Comparison of ENCODE assay signal across 19 mouse cellular contexts in the genomic region with DNA sequence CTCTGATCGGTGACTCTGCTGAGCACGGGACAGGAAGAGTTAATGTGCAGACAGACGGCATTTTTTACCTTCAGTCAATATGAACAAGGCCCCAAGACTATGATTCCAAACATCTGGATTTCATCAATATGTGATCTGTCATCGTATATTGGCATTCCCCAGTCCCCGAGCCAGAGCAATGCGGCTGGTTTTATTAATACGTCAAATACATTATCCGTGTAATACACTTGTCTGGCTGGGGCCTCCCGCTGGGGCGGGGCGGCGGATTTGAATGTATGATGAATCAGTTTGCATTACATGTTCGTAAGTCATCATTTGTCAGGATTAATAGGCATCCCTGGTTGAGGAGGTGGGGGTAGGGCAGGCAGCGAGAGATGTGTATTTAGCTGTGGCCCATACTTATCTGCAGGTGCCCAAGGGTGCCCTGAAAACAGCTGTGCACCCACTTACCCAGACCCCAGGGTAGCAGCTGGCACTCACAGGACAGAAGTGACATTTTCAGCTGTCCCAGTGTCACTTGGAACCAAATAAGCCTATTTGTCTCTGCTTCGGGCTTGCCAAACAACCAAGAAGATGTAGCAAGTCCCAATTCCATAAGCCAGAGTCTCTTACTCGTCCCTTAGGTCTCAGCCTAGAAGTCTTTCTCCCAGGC.
DNase-seq lines count a peak whose midpoint lies in the region; ATAC-seq and TF ChIP-seq lines count a peak whose summit lies in the region.
"Had no signal": no experiment of that assay in that cellular context is flagged by ENCODE, and none has a peak within 500 bp of the region (broad histone marks: within the 10 kb centered on the region; RNA-seq: fewer than 3 reads in every experiment).

No protein-coding gene starts in this region.

- no peak for ATAC-seq in hindbrain, embryonic 13.5 days (ENCODE audit: low FRiP score)
- no peak for ATAC-seq in hindbrain, embryonic 14.5 days (ENCODE audit: low FRiP score)
- no peak for ATAC-seq in limb, embryonic 12.5 days (ENCODE audit: insufficient number of reproducible peaks, insufficient read depth, low FRiP score, low TSS enrichment, low read depth)
- ATAC-seq: forebrain, embryonic 15.5 days; hindbrain, postnatal 0 days had no signal

- no peaks in the 10 kb centered on the region for H3K9me3 ChIP-seq in hindbrain, embryonic 13.5 days
- H3K9me3 ChIP-seq in hindbrain, embryonic 14.5 days (ENCODE audit: control insufficient read depth, low read length), result no peaks in the 10 kb centered on the region
- no peaks in the 10 kb centered on the region for H3K9me3 ChIP-seq in limb, embryonic 12.5 days
- H3K9me3 ChIP-seq: forebrain, embryonic 15.5 days; heart, embryonic 13.5 days had no signal

- H3K27me3 ChIP-seq in hindbrain, embryonic 13.5 days, result peaks cover 72% of the 10 kb centered on the region
- H3K27me3 ChIP-seq in hindbrain, embryonic 14.5 days (ENCODE audit: control insufficient read depth, insufficient read depth, low read length), result peaks cover 44% of the 10 kb centered on the region
- peaks cover 67% of the 10 kb centered on the region for H3K27me3 ChIP-seq in limb, embryonic 12.5 days

- TF ChIP-seq POLR2A in brain, embryonic 14.5 days (IDR thresholded peaks at IDR 0.05; ENCODE audit: borderline replicate concordance, extremely low read depth, insufficient read depth, insufficient read length, poor library complexity, severe bottlenecking), result no peak

- no peak overlapping the region for H3K9ac ChIP-seq in hindbrain, embryonic 13.5 days
- H3K9ac ChIP-seq in hindbrain, embryonic 14.5 days, result no peak overlapping the region
- no peak overlapping the region for H3K9ac ChIP-seq in limb, embryonic 12.5 days (replicated peaks)
- H3K9ac ChIP-seq: forebrain, embryonic 15.5 days; heart, embryonic 13.5 days had no signal

- H3K4me3 ChIP-seq in hindbrain, embryonic 13.5 days, result no peak overlapping the region
- H3K4me3 ChIP-seq in hindbrain, embryonic 14.5 days (replicated peaks; ENCODE audit: low read length), result no peak overlapping the region
- no peak overlapping the region for H3K4me3 ChIP-seq in limb, embryonic 12.5 days (replicated peaks)
- H3K4me3 ChIP-seq: forebrain, embryonic 15.5 days; gastrocnemius, adult 2 months; heart, embryonic 13.5 days had no signal

- no peak overlapping the region for H3K4me2 ChIP-seq in hindbrain, embryonic 13.5 days
- H3K4me2 ChIP-seq in hindbrain, embryonic 14.5 days (replicated peaks), result no peak overlapping the region
- 0 out of 2 replicates have a peak overlapping the region, but pooled peaks have one; percentile 6 for H3K4me2 ChIP-seq in limb, embryonic 12.5 days
- H3K4me2 ChIP-seq: forebrain, embryonic 15.5 days; heart, embryonic 13.5 days had no signal

- DNase-seq in hindbrain, embryonic 14.5 days (ENCODE audit: low spot score), result no peak
- peak; percentile 14 for DNase-seq in 3T3-L1 (ENCODE audit: low read depth, low spot score)
- peak; percentile 36 for DNase-seq in brain, embryonic 14.5 days (ENCODE audit: low read depth)
- no peak for DNase-seq in frontal cortex, adult 2 months (ENCODE audit: extremely low spot score in 1 of 2, low spot score in 1 of 2)
- DNase-seq in embryo, embryonic 10 days (ENCODE audit: low spot score), result no peak
- DNase-seq in kidney, postnatal 25 days, result no peak
- DNase-seq: adrenal gland, postnatal 10 days; cerebellum, adult 11-12 months; cerebellum, adult 9-10 months; cerebellum, postnatal 25 days; gastrocnemius, adult 2 months; gastrocnemius, postnatal 25 days; heart, adult 11 months; heart, postnatal 36 days had no signal

- H3K27ac ChIP-seq in hindbrain, embryonic 13.5 days, result peak overlapping the region; percentile 48; the same call in 1 of the 2 replicates
- H3K27ac ChIP-seq in hindbrain, embryonic 14.5 days, result no peak overlapping the region
- H3K27ac ChIP-seq in limb, embryonic 12.5 days, result peak overlapping the region; percentile 56; the same call in 1 of the 2 replicates
- H3K27ac ChIP-seq: forebrain, embryonic 15.5 days; gastrocnemius, adult 2 months; heart, embryonic 13.5 days; hindbrain, postnatal 0 days had no signal

- WGBS in hindbrain, embryonic 13.5 days, result 46% methylated on average over 16 of the region's 16 CpGs
- 48% methylated on average over 16 of the region's 16 CpGs for WGBS in hindbrain, embryonic 14.5 days
- WGBS in limb, embryonic 12.5 days, result 33% methylated on average over 16 of the region's 16 CpGs

- H3K4me1 ChIP-seq in hindbrain, embryonic 13.5 days (replicated peaks), result peaks cover 56% of the 10 kb centered on the region
- H3K4me1 ChIP-seq in hindbrain, embryonic 14.5 days (replicated peaks; ENCODE audit: control insufficient read depth, insufficient read depth, low read length), result peaks cover 49% of the 10 kb centered on the region
- peaks cover 78% of the 10 kb centered on the region for H3K4me1 ChIP-seq in limb, embryonic 12.5 days (replicated peaks)

- no peaks in the 10 kb centered on the region for H3K36me3 ChIP-seq in hindbrain, embryonic 13.5 days
- no peaks in the 10 kb centered on the region for H3K36me3 ChIP-seq in hindbrain, embryonic 14.5 days (replicated peaks; ENCODE audit: control insufficient read depth, insufficient read depth)
- H3K36me3 ChIP-seq in limb, embryonic 12.5 days, result no peaks in the 10 kb centered on the region
- H3K36me3 ChIP-seq: forebrain, embryonic 15.5 days; heart, embryonic 13.5 days had no signal

- no peak for TF ChIP-seq CTCF in brain, embryonic 14.5 days (IDR thresholded peaks at IDR 0.05; ENCODE audit: borderline replicate concordance, extremely low read depth, insufficient read depth, insufficient read length)

Comparison
In these comparisons a context has a peak if more than half of its experiments do, and no peak if none do; other contexts are left out.
1. DNase-seq: peak in 3T3-L1 (single experiment) and brain, embryonic 14.5 days (single experiment); none in hindbrain, embryonic 14.5 days (single experiment), frontal cortex, adult 2 months (0 of 2), embryo, embryonic 10 days (single experiment) and kidney, postnatal 25 days (0 of 2).